12 mouse cellular contexts compared by ENCODE assay signal in genomic region chr16:91533097-91534001, GRCm38 (mm10). TPM values are rescaled to one million over a fixed set of nuclear protein-coding genes. Genes with fewer than 3 reads are reported as not detected.
DNase-seq lines count a peak whose midpoint lies in the region; ATAC-seq lines count a peak whose summit lies in the region.
"Had no signal": no experiment of that assay in that cellular context is flagged by ENCODE, and none has a peak within 500 bp of the region (broad histone marks: within the 10 kb centered on the region; RNA-seq: fewer than 3 reads in every experiment).

No protein-coding gene starts in this region.

- H3K4me1 ChIP-seq in heart, embryonic 12.5 days (replicated peaks): peaks cover 42% of the 10 kb centered on the region
- H3K4me1 ChIP-seq: hindbrain, embryonic 10.5 days; neural tube, embryonic 13.5 days had no signal

- H3K9ac ChIP-seq in heart, embryonic 12.5 days: no peak overlapping the region
- H3K9ac ChIP-seq: limb, embryonic 13.5 days; neural tube, embryonic 13.5 days had no signal

- H3K9me3 ChIP-seq in heart, embryonic 12.5 days (replicated peaks): no peaks in the 10 kb centered on the region
- H3K9me3 ChIP-seq: hindbrain, embryonic 10.5 days; limb, embryonic 13.5 days; neural tube, embryonic 13.5 days had no signal

- H3K4me2 ChIP-seq in heart, embryonic 12.5 days: peak overlapping the region; percentile 40
- H3K4me2 ChIP-seq: limb, embryonic 13.5 days; neural tube, embryonic 13.5 days had no signal

- no peak overlapping the region for H3K4me3 ChIP-seq in heart, embryonic 12.5 days
- H3K4me3 ChIP-seq: hindbrain, embryonic 10.5 days; limb, embryonic 13.5 days; neural tube, embryonic 13.5 days had no signal

- no peaks in the 10 kb centered on the region for H3K27me3 ChIP-seq in heart, embryonic 12.5 days (replicated peaks)
- H3K27me3 ChIP-seq: neural tube, embryonic 13.5 days had no signal

- DNase-seq in heart, adult 18-20 months: no peak
- DNase-seq in B cell, adult 2 months: peak; percentile 60 to 65
- peak; percentile 47 for DNase-seq in brain, adult 2 months (ENCODE audit: low read depth, low spot score)
- no peak for DNase-seq in cerebellum, postnatal 4 days (ENCODE audit: low spot score in 2 of 2)
- no peak for DNase-seq in adrenal gland, postnatal 10 days
- no peak for DNase-seq in layer of hippocampus, adult 9-10 months (ENCODE audit: low spot score)

- H3K36me3 ChIP-seq in heart, embryonic 12.5 days: no peaks in the 10 kb centered on the region
- H3K36me3 ChIP-seq: hindbrain, embryonic 10.5 days; limb, embryonic 13.5 days; neural tube, embryonic 13.5 days had no signal

- no peak overlapping the region for H3K27ac ChIP-seq in heart, embryonic 12.5 days (ENCODE audit: poor library complexity, severe bottlenecking)
- H3K27ac ChIP-seq: hindbrain, embryonic 10.5 days; limb, embryonic 13.5 days; neural tube, embryonic 13.5 days had no signal

- no peak for ATAC-seq in heart, embryonic 12.5 days (ENCODE audit: insufficient number of reproducible peaks, low FRiP score)
- ATAC-seq in monocyte, adult 5-6 weeks (replicated peaks; ENCODE audit: insufficient number of reproducible peaks, low FRiP score, low TSS enrichment, poor library complexity, severe bottlenecking): peak; percentile 46
- ATAC-seq: forebrain, embryonic 14.5 days had no signal

- WGBS in heart, embryonic 12.5 days: 30% methylated on average over 23 of the region's 23 CpGs

RNA-seq across cellular contexts. Expression of gene Ifngr2, which starts 13.5 kb away (rescaled TPM):
- polyA plus RNA-seq in heart, embryonic 12.5 days (2016; fragmentation: Nextera tagmentation; extraction: Ambion mirVana): 99.4 and 110 TPM in 2 replicates
- total RNA-seq in heart, adult 18-20 months (2021): 100 to 1,000 TPM; 121 to 129 TPM
- 28.8 to 49.4 TPM (median 38.9 TPM) in 3 replicates for total RNA-seq in monocyte, adult 5-6 weeks (2017)
- total RNA-seq in adrenal gland, postnatal 10 days (2021): 10 to 100 TPM; 27.5 to 31.9 TPM

RNA-seq across cellular contexts. Expression of gene Ifnar1, which starts 48.3 kb away (rescaled TPM):
- 40.0 and 40.1 TPM in 2 replicates for polyA plus RNA-seq in heart, embryonic 12.5 days (2016; fragmentation: Nextera tagmentation; extraction: Ambion mirVana)
- total RNA-seq in heart, adult 18-20 months (2021): 10 to 100 TPM; 19.0 to 23.1 TPM
- 91.0 to 131 TPM (median 108 TPM) in 3 replicates for total RNA-seq in monocyte, adult 5-6 weeks (2017)
- 10 to 100 TPM; 71.2 to 85.3 TPM for total RNA-seq in adrenal gland, postnatal 10 days (2021)

Comparison
In these comparisons a context has a peak if more than half of its experiments do, and no peak if none do; other contexts are left out.
1. DNase-seq: peak in B cell, adult 2 months (2 of 2) and brain, adult 2 months (single experiment); none in heart, adult 18-20 months (0 of 2), cerebellum, postnatal 4 days (0 of 2), adrenal gland, postnatal 10 days (single experiment) and layer of hippocampus, adult 9-10 months (single experiment).